Mouse (Mus musculus): ENCODE measurements at regions not wholly inside any gene's neighbourhood (a gene's known extent, or its start where the extent isn't known, plus 50 kb on each side); places are given as distances from the start of the nearest gene placed in this dataset.

DNA sequence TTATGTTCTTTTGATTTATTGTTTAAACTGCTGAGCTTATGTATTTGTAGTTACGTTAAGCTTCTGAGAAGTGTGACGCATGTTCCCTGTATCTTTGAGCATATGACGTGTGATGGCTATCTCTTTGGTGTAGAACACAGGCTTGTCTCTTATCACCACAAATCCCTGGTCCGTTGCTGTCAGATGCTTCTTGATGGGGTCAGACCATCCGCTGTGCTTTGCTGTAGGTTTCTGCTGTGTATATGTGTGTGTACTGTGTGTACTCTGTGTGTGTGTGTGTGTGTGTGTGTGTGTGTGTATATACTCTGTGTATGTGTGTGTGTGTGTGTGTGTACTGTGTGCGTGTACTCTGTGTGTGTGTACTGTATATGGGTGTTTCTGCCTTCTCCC is 164.5 kb downstream of the Chic2 start:
- no peaks in the 10 kb centered on the region for H3K27me3 ChIP-seq (ENCODE audit: insufficient read depth, low read length)
- DNase-seq (ENCODE audit: low spot score), result no peak
- H3K4me3 ChIP-seq (replicated peaks; ENCODE audit: low read depth, low read length), result no peak overlapping the region
- H3K4me2 ChIP-seq (ENCODE audit: low read length), result no peak overlapping the region
- no peak overlapping the region for H3K9ac ChIP-seq (ENCODE audit: low read depth, low read length)
- no peak overlapping the region for H3K27ac ChIP-seq
- no peaks in the 10 kb centered on the region for H3K36me3 ChIP-seq (ENCODE audit: insufficient read depth, low read length)
- ATAC-seq (replicated peaks; ENCODE audit: low FRiP score, low read depth), result no peak
- no peaks in the 10 kb centered on the region for H3K9me3 ChIP-seq (replicated peaks; ENCODE audit: low read length)
- WGBS, result 83% methylated on average over 6 of the region's 6 CpGs
- no peaks in the 10 kb centered on the region for H3K4me1 ChIP-seq (replicated peaks; ENCODE audit: insufficient read depth, low read length)
- no peak for TF ChIP-seq CTCF (IDR thresholded peaks at IDR 0.05; ENCODE audit: low read depth)

DNA sequence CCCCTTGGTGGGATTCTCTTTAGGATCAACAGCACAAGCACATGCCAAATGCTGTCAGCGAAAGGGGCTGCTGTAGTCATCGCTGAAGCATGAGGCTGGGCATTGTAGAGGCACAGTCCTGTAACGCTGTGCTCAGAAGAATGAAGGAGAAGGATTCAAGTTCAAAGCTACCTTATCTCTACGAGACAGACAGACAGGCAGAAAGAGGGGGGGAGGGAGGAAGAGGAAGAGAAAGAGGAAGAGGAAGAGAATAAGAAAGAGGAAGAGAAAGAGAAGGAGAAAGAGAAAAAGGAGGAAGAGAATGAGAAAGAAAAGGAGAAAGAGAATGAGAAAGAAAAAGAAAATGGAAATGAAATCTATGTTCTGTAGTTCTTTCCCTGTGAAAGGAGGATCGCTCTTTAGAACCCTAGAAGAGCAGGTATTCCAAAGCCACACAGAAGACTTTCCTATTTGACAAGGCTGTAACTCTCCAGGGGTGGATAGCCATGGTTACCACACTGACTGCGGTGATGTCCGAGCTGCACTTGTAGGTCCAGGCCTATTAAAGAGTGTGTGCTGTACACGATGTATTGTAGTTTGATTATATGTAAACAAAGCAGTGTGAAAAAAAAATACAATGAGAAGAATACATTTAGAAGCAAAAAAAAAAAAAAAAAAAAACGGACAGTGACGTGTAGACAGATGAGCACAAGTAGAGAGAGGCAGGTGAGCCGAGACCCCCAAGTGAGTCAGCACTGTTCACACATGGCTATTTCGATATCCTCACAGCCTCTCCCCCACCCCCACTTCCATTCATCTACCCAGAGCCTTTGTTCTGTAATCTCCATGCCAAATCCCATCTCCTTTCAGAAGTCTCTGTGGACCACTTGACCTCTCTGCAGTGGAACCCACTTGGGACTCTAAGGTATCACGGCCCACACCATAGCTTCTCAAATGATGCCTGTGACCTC is 165.2 kb downstream of the Chic2 start:
- TF ChIP-seq CTCF (IDR thresholded peaks at IDR 0.05; ENCODE audit: low read depth), result no peak
- Histone ChIP-seq H3K36me3 (ENCODE audit: insufficient read depth, low read length) (no peaks in the 10 kb centered on the region), H3K27ac (no peak overlapping the region), H3K9ac (ENCODE audit: low read depth, low read length) (no peak overlapping the region), H3K9me3 (replicated peaks; ENCODE audit: low read length) (no peaks in the 10 kb centered on the region), H3K27me3 (ENCODE audit: insufficient read depth, low read length) (no peaks in the 10 kb centered on the region), H3K4me1 (replicated peaks; ENCODE audit: insufficient read depth, low read length) (peaks cover 5% of the 10 kb centered on the region; the same call in 1 of the 2 replicates), H3K4me3 (replicated peaks; ENCODE audit: low read depth, low read length) (no peak overlapping the region), H3K4me2 (ENCODE audit: low read length) (no peak overlapping the region)
- ATAC-seq (replicated peaks; ENCODE audit: low FRiP score, low read depth) (no peak), DNase-seq (ENCODE audit: low spot score) (no peak)
- 76% methylated on average over 13 of the region's 13 CpGs for WGBS

DNA sequence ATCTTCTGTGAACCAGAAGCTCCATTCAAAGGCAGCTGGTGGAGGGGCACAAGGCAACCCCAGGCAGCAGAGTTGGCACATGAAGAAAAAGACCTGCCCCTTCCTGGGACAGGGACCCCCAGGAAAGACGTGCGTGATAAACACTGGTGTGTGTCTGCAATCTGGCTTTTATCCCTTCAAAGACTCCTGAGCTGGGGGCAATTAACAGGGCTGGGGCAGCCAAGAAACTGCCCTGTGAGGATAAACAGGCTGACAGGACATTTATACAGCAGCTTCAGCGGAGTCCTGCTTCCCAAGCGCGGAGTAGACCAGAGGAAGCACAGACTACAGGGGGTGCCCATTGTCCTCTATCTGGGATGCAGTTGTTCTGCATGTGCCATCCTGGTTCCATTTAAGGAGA is 167.0 kb downstream of the Chic2 start:
- no peak overlapping the region for H3K27ac ChIP-seq
- no peak for DNase-seq (ENCODE audit: low spot score)
- 47% methylated on average over 5 of the region's 5 CpGs for WGBS

DNA sequence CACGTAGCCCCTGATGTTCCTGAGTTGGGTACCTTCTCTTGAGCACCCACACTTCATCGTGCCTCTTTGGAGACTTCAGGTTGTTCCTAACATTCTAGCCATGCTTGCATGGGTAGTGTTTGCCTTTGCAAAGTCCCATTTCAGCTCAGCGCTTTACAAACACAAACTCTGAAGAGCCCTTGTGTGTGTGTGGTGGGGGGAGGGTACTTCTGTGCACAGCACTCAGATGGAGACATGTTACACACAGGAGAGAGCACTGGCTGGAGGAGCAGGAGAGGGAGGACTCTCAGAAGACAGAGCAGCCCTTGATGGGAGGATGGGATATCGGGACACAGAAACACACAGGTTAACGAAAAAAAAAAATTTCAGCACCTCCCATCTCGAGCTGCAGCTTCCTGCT is 167.4 kb downstream of the Chic2 start:
- H3K4me2 ChIP-seq (ENCODE audit: low read length), result no peak overlapping the region
- no peak overlapping the region for H3K27ac ChIP-seq
- 60% methylated on average over 6 of the region's 6 CpGs for WGBS

More for the DNA sequence above, 167.0 kb downstream of the Chic2 start:
- H3K27me3 ChIP-seq (ENCODE audit: insufficient read depth, low read length), result no peaks in the 10 kb centered on the region
- H3K9me3 ChIP-seq (replicated peaks; ENCODE audit: low read length), result no peaks in the 10 kb centered on the region
- no peak overlapping the region for H3K4me2 ChIP-seq (ENCODE audit: low read length)
- H3K9ac ChIP-seq (ENCODE audit: low read depth, low read length), result no peak overlapping the region
- H3K36me3 ChIP-seq (ENCODE audit: insufficient read depth, low read length), result no peaks in the 10 kb centered on the region
- no peak overlapping the region for H3K4me3 ChIP-seq (replicated peaks; ENCODE audit: low read depth, low read length)
- TF ChIP-seq CTCF (IDR thresholded peaks at IDR 0.05; ENCODE audit: low read depth), result no peak
- H3K4me1 ChIP-seq (replicated peaks; ENCODE audit: insufficient read depth, low read length), result peaks cover 5% of the 10 kb centered on the region; the same call in 1 of the 2 replicates
- ATAC-seq (replicated peaks; ENCODE audit: low FRiP score, low read depth), result no peak

GRCm38 (mm10) chr5:74874691-74875090 is 169.9 kb downstream of the Chic2 start:
- peak; percentile 60 for DNase-seq (ENCODE audit: low spot score)
- Histone ChIP-seq H3K27ac (no peak overlapping the region), H3K9me3 (replicated peaks; ENCODE audit: low read length) (no peaks in the 10 kb centered on the region), H3K4me1 (replicated peaks; ENCODE audit: insufficient read depth, low read length) (peaks cover 5% of the 10 kb centered on the region; the same call in 1 of the 2 replicates), H3K27me3 (ENCODE audit: insufficient read depth, low read length) (no peaks in the 10 kb centered on the region), H3K9ac (ENCODE audit: low read depth, low read length) (no peak overlapping the region), H3K4me2 (ENCODE audit: low read length) (no peak overlapping the region), H3K4me3 (replicated peaks; ENCODE audit: low read depth, low read length) (no peak overlapping the region), H3K36me3 (ENCODE audit: insufficient read depth, low read length) (no peaks in the 10 kb centered on the region)
- TF ChIP-seq CTCF (IDR thresholded peaks at IDR 0.05; ENCODE audit: low read depth), result no peak
- WGBS, result 25% methylated on average over 6 of the region's 6 CpGs
- ATAC-seq (replicated peaks; ENCODE audit: low FRiP score, low read depth), result no peak

More for the DNA sequence above, 167.4 kb downstream of the Chic2 start:
- H3K4me1 ChIP-seq (replicated peaks; ENCODE audit: insufficient read depth, low read length), result peaks cover 5% of the 10 kb centered on the region; the same call in 1 of the 2 replicates
- no peaks in the 10 kb centered on the region for H3K9me3 ChIP-seq (replicated peaks; ENCODE audit: low read length)
- DNase-seq (ENCODE audit: low spot score), result no peak
- no peak for TF ChIP-seq CTCF (IDR thresholded peaks at IDR 0.05; ENCODE audit: low read depth)
- no peaks in the 10 kb centered on the region for H3K27me3 ChIP-seq (ENCODE audit: insufficient read depth, low read length)
- H3K9ac ChIP-seq (ENCODE audit: low read depth, low read length), result no peak overlapping the region
- no peaks in the 10 kb centered on the region for H3K36me3 ChIP-seq (ENCODE audit: insufficient read depth, low read length)
- H3K4me3 ChIP-seq (replicated peaks; ENCODE audit: low read depth, low read length), result no peak overlapping the region
- no peak for ATAC-seq (replicated peaks; ENCODE audit: low FRiP score, low read depth)

GRCm38 (mm10) chr5:74870615-74871014 is 167.9 kb upstream of the Lnx1 start:
- Histone ChIP-seq H3K27ac (no peak overlapping the region), H3K9ac (ENCODE audit: low read depth, low read length) (no peak overlapping the region), H3K27me3 (ENCODE audit: insufficient read depth, low read length) (no peaks in the 10 kb centered on the region), H3K4me3 (replicated peaks; ENCODE audit: low read depth, low read length) (no peak overlapping the region), H3K4me1 (replicated peaks; ENCODE audit: insufficient read depth, low read length) (peaks cover 5% of the 10 kb centered on the region; the same call in 1 of the 2 replicates), H3K9me3 (replicated peaks; ENCODE audit: low read length) (no peaks in the 10 kb centered on the region), H3K4me2 (ENCODE audit: low read length) (no peak overlapping the region), H3K36me3 (ENCODE audit: insufficient read depth, low read length) (no peaks in the 10 kb centered on the region)
- ATAC-seq (replicated peaks; ENCODE audit: low FRiP score, low read depth), result no peak
- 79% methylated on average over 12 of the region's 12 CpGs for WGBS
- TF ChIP-seq CTCF (IDR thresholded peaks at IDR 0.05; ENCODE audit: low read depth), result no peak
- no peak for DNase-seq (ENCODE audit: low spot score)
